Mouse (Mus musculus) midbrain, embryonic 15.5 days (tissue): Measurements from ENCODE around the gene Chdh. TPM values are rescaled to one million over a fixed set of nuclear protein-coding genes. Genes with fewer than 3 reads are reported as not detected.

Experiments used
- ATAC-seq: fragments of 200-750 bp; cut with Nextera tagmentation; replicated peaks from 2 replicates; pipeline ENCODE4 v1.8.0; 2017; ENCODE audit warnings: moderate TSS enrichment
- H3K27ac ChIP-seq: fragments of 300-500 bp; sonication (generic); 2 replicates; pipeline ENCODE4 v1.5.1; 2015; ENCODE audit warnings: mild to moderate bottlenecking, inconsistent platforms
- H3K27me3 ChIP-seq: fragments of 300-500 bp; sonication (generic); replicated peaks from 2 replicates; pipeline ENCODE4 v1.6.1; 2015; ENCODE audit warnings: inconsistent platforms
- H3K36me3 ChIP-seq: fragments of 300-500 bp; sonication (generic); replicated peaks from 2 replicates; pipeline ENCODE4 v1.6.1; 2015; ENCODE audit warnings: inconsistent platforms
- H3K4me1 ChIP-seq: fragments of 300-500 bp; sonication (generic); 2 replicates; pipeline ENCODE4 v1.6.1; 2015; ENCODE audit warnings: inconsistent platforms
- H3K4me2 ChIP-seq: fragments of 300-500 bp; sonication (generic); 2 replicates; pipeline ENCODE4 v1.6.1; 2015; ENCODE audit warnings: inconsistent platforms, mild to moderate bottlenecking, moderate library complexity
- H3K4me3 ChIP-seq: fragments of 300-500 bp; sonication (generic); 2 replicates; pipeline ENCODE4 v1.5.1; 2015; ENCODE audit warnings: mild to moderate bottlenecking, inconsistent platforms
- H3K9ac ChIP-seq: fragments of 300-500 bp; sonication (generic); 2 replicates; pipeline ENCODE4 v1.6.1; 2015; ENCODE audit warnings: mild to moderate bottlenecking, inconsistent platforms
- H3K9me3 ChIP-seq: fragments of 300-500 bp; sonication (generic); 2 replicates; pipeline ENCODE4 v1.6.1; 2016; ENCODE audit warnings: inconsistent platforms
- WGBS: fragments of 180-500 bp; shearing (Covaris S2); methylation state at CpG from one replicate; pipeline ENCODE4 v1.1.7; 2015; ENCODE audit warnings: mixed read lengths; 5-methylcytosine and 5-hydroxymethylcytosine counted together
- polyA plus RNA-seq: library from polyadenylated mRNA; unstranded; fragments of >200 nt; fragmentation: Nextera tagmentation; extraction: Ambion mirVana; gene quantifications from 2 replicates; pipeline ENCODE4 v1.2.1, GENCODE M21; 2015

Chdh gene
- polyA plus RNA-seq, 1 experiment from 2014 or later: 0.48 TPM

GRCm38 (mm10) chr14:30018463-30018801, 9.6 kb downstream of the Chdh start:
- ATAC-seq: no peak
- no peaks in the 10 kb centered on the region for H3K9me3 ChIP-seq
- no peak overlapping the region for H3K4me3 ChIP-seq
- no peaks in the 10 kb centered on the region for H3K4me1 ChIP-seq
- no peak overlapping the region for H3K9ac ChIP-seq
- no peaks in the 10 kb centered on the region for H3K36me3 ChIP-seq
- H3K27ac ChIP-seq: no peak overlapping the region
- H3K4me2 ChIP-seq: no peak overlapping the region
- WGBS: 95% methylated on average over 4 of the region's 4 CpGs
- no peaks in the 10 kb centered on the region for H3K27me3 ChIP-seq

GRCm38 (mm10) chr14:30018846-30019245, 10.0 kb downstream of the Chdh start:
- H3K36me3 ChIP-seq: no peaks in the 10 kb centered on the region
- WGBS: 93% methylated on average over 6 of the region's 6 CpGs
- H3K9ac ChIP-seq: no peak overlapping the region

GRCm38 (mm10) chr14:30019375-30019774, 10.6 kb downstream of the Chdh start:
- no peaks in the 10 kb centered on the region for H3K36me3 ChIP-seq
- 91% methylated on average over 8 of the region's 8 CpGs for WGBS
- no peaks in the 10 kb centered on the region for H3K4me1 ChIP-seq
- ATAC-seq: no peak
- no peak overlapping the region for H3K4me3 ChIP-seq
- no peak overlapping the region for H3K27ac ChIP-seq
- no peak overlapping the region for H3K4me2 ChIP-seq
- H3K9me3 ChIP-seq: no peaks in the 10 kb centered on the region
- H3K9ac ChIP-seq: no peak overlapping the region
- H3K27me3 ChIP-seq: no peaks in the 10 kb centered on the region

More at GRCm38 (mm10) chr14:30018846-30019245, 10.0 kb downstream of the Chdh start:
- Histone ChIP-seq H3K27me3 (no peaks in the 10 kb centered on the region), H3K9me3 (no peaks in the 10 kb centered on the region), H3K4me1 (no peaks in the 10 kb centered on the region), H3K27ac (no peak overlapping the region), H3K4me3 (no peak overlapping the region), H3K4me2 (no peak overlapping the region)
- no peak for ATAC-seq

GRCm38 (mm10) chr14:30019792-30020575, 11.2 kb downstream of the Chdh start:
- Histone ChIP-seq H3K4me2 (no peak overlapping the region), H3K36me3 (no peaks in the 10 kb centered on the region), H3K4me1 (no peaks in the 10 kb centered on the region), H3K9me3 (no peaks in the 10 kb centered on the region), H3K9ac (no peak overlapping the region), H3K27me3 (no peaks in the 10 kb centered on the region), H3K4me3 (no peak overlapping the region), H3K27ac (no peak overlapping the region)
- no peak for ATAC-seq
- WGBS: 42% methylated on average over 9 of the region's 9 CpGs

- whole genome bisulfite sequencing: 89% methylated on average over 6 of the region's 6 CpGs
- H3K4me1 ChIP-seq: no peaks in the 10 kb centered on the region
- H3K27ac ChIP-seq: no peak overlapping the region
- no peak overlapping the region for H3K4me3 ChIP-seq
- no peak for ATAC-seq
- H3K4me2 ChIP-seq: no peak overlapping the region
- H3K9ac ChIP-seq: no peak overlapping the region
- no peaks in the 10 kb centered on the region for H3K36me3 ChIP-seq
- H3K9me3 ChIP-seq: no peaks in the 10 kb centered on the region
- H3K27me3 ChIP-seq: no peaks in the 10 kb centered on the region
These were observed 13.6 kb downstream of the Chdh start for GRCm38 (mm10) chr14:30022471-30022870.

GRCm38 (mm10) chr14:30024387-30024786, 15.6 kb downstream of the Chdh start:
- Histone ChIP-seq H3K4me3 (no peak overlapping the region), H3K9me3 (no peaks in the 10 kb centered on the region), H3K4me1 (no peaks in the 10 kb centered on the region), H3K9ac (no peak overlapping the region), H3K27me3 (no peaks in the 10 kb centered on the region), H3K36me3 (no peaks in the 10 kb centered on the region), H3K4me2 (no peak overlapping the region), H3K27ac (no peak overlapping the region)
- no peak for ATAC-seq
- 67% methylated on average over 7 of the region's 7 CpGs for WGBS

- H3K27me3 ChIP-seq: no peaks in the 10 kb centered on the region
- H3K4me3 ChIP-seq: no peak overlapping the region
- H3K27ac ChIP-seq: no peak overlapping the region
- no peaks in the 10 kb centered on the region for H3K4me1 ChIP-seq
- WGBS: 48% methylated on average over 2 of the region's 2 CpGs
- no peaks in the 10 kb centered on the region for H3K36me3 ChIP-seq
- no peak overlapping the region for H3K9ac ChIP-seq
- H3K4me2 ChIP-seq: no peak overlapping the region
- ATAC-seq: no peak
- no peaks in the 10 kb centered on the region for H3K9me3 ChIP-seq
These were observed 18.6 kb downstream of the Chdh start for GRCm38 (mm10) chr14:30027378-30027777.

- 62% methylated on average over 8 of the region's 8 CpGs for WGBS
- Histone ChIP-seq H3K9me3 (no peaks in the 10 kb centered on the region), H3K9ac (no peak overlapping the region), H3K4me3 (no peak overlapping the region), H3K27me3 (no peaks in the 10 kb centered on the region), H3K4me2 (no peak overlapping the region), H3K4me1 (no peaks in the 10 kb centered on the region), H3K27ac (no peak overlapping the region), H3K36me3 (no peaks in the 10 kb centered on the region)
- ATAC-seq: no peak
These were observed 24.6 kb downstream of the Chdh start for GRCm38 (mm10) chr14:30033405-30033804.

GRCm38 (mm10) chr14:30038431-30038830, 29.6 kb downstream of the Chdh start:
- no peaks in the 10 kb centered on the region for H3K4me1 ChIP-seq
- H3K4me3 ChIP-seq: no peak overlapping the region
- H3K27ac ChIP-seq: no peak overlapping the region
- H3K9me3 ChIP-seq: no peaks in the 10 kb centered on the region
- no peak overlapping the region for H3K9ac ChIP-seq
- ATAC-seq: no peak
- no peaks in the 10 kb centered on the region for H3K27me3 ChIP-seq
- H3K4me2 ChIP-seq: no peak overlapping the region
- H3K36me3 ChIP-seq: peaks cover 4% of the 10 kb centered on the region; the same call in 1 of the 2 replicates
- 91% methylated on average over 18 of the region's 18 CpGs for WGBS

GRCm38 (mm10) chr14:30039413-30039812, 30.6 kb downstream of the Chdh start:
- Histone ChIP-seq H3K4me3 (no peak overlapping the region), H3K4me1 (no peaks in the 10 kb centered on the region), H3K36me3 (peaks cover 4% of the 10 kb centered on the region; the same call in 1 of the 2 replicates), H3K4me2 (no peak overlapping the region), H3K27ac (no peak overlapping the region), H3K9me3 (no peaks in the 10 kb centered on the region), H3K9ac (no peak overlapping the region), H3K27me3 (no peaks in the 10 kb centered on the region)
- 80% methylated on average over 4 of the region's 4 CpGs for WGBS
- ATAC-seq: no peak

GRCm38 (mm10) chr14:30041836-30042235, 33.0 kb downstream of the Chdh start:
- H3K4me1 ChIP-seq: no peaks in the 10 kb centered on the region
- 85% methylated on average over 9 of the region's 9 CpGs for WGBS
- H3K36me3 ChIP-seq: peaks cover 4% of the 10 kb centered on the region; the same call in 1 of the 2 replicates
- no peak overlapping the region for H3K9ac ChIP-seq
- H3K27ac ChIP-seq: no peak overlapping the region
- no peaks in the 10 kb centered on the region for H3K9me3 ChIP-seq
- ATAC-seq: no peak
- no peak overlapping the region for H3K4me2 ChIP-seq
- H3K27me3 ChIP-seq: no peaks in the 10 kb centered on the region
- H3K4me3 ChIP-seq: no peak overlapping the region

- ATAC-seq: no peak
- H3K4me2 ChIP-seq: no peak overlapping the region
- peaks cover 4% of the 10 kb centered on the region; the same call in 1 of the 2 replicates for H3K36me3 ChIP-seq
- H3K4me3 ChIP-seq: no peak overlapping the region
- H3K9ac ChIP-seq: no peak overlapping the region
- no peak overlapping the region for H3K27ac ChIP-seq
- H3K9me3 ChIP-seq: no peaks in the 10 kb centered on the region
- no peaks in the 10 kb centered on the region for H3K27me3 ChIP-seq
- 85% methylated on average over 7 of the region's 7 CpGs for WGBS
- no peaks in the 10 kb centered on the region for H3K4me1 ChIP-seq
These were observed 34.6 kb downstream of the Chdh start for GRCm38 (mm10) chr14:30043356-30043940.

GRCm38 (mm10) chr14:30045239-30045638, 36.4 kb downstream of the Chdh start:
- 89% methylated on average over 10 of the region's 10 CpGs for WGBS
- H3K9me3 ChIP-seq: no peaks in the 10 kb centered on the region
- H3K4me1 ChIP-seq: no peaks in the 10 kb centered on the region
- no peak overlapping the region for H3K4me3 ChIP-seq
- no peak overlapping the region for H3K27ac ChIP-seq
- peaks cover 4% of the 10 kb centered on the region; the same call in 1 of the 2 replicates for H3K36me3 ChIP-seq
- no peak overlapping the region for H3K4me2 ChIP-seq
- no peak for ATAC-seq
- H3K27me3 ChIP-seq: no peaks in the 10 kb centered on the region
- H3K9ac ChIP-seq: no peak overlapping the region
